Mouse (Mus musculus) MEL-GATA-1-ER (cell line): ENCODE measurements around the gene Plxnb2.

Experiments used
- DNase-seq: peaks from one replicate; pipeline ENCODE4 v3.0.0-alpha.2; 2012; ENCODE audit warnings: low read depth; ENCODE audit errors: extremely low read depth

Gene Plxnb2

DNA sequence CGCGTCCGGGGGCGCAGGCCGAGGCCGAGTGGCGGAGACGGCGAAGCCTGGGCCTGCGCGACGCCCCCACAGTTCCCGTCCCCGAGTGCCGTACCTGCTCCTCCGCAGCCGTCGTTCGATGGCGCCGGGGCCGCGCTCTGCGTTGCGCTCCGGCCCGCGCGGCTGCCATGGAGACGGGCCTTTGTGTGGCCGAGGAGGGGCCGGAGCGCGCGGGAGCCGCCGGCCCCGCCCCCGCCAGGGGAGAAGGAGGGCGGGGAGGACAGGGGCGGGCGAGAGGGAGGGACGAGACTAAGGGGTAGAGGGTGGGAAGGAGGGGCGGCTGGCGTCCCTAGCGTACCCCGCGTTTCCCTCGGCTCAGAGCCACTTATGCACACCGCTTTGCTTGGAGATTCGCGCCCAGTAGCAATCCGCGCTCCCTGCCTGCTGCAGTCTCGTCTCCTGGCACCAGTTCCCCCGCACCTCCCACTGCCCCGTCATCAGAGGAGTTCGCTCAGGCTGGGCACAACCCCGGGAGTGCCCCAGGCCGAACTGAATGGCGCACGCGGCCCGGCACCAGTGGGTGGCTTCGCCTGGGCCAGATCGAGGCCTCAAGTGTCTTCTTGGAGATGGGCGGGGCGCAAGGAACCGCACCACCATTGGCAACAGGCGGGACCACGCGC, at the start of gene Plxnb2:
Plxnb2 (minus strand) TSS at position 218 of the 659 bp plus-strand sequence.
- no peak for DNase-seq

GRCm38 (mm10) chr15:89215611-89216233, 35.1 kb upstream of the Plxnb2 start:
- DNase-seq: peak; percentile 52

GRCm38 (mm10) chr15:89214953-89215352, 34.4 kb upstream of the Plxnb2 start:
- DNase-seq: no peak

DNA sequence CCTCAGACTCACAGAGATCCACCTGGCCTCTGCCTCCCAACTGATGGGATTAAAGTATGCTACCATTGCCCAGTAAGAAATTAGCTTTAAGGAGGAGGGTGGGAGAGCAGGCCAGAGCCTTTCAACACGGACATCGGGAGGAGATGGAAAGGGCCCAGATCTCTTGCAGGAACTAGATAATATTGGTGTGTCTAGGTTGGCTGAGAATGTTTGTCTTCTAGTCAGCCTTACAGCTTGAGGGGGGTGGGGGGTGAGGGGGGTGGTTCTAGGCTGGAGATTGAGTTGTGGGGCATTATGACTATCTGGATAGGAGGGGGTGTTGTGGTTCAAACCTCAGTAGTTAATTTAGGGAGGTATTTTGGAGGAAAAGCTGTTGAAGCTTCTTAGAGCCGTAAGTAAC, 32.9 kb upstream of the Plxnb2 start:
- DNase-seq: no peak

- DNase-seq: no peak
Observed at GRCm38 (mm10) chr15:89212495-89212894, 31.9 kb upstream of the Plxnb2 start.

DNA sequence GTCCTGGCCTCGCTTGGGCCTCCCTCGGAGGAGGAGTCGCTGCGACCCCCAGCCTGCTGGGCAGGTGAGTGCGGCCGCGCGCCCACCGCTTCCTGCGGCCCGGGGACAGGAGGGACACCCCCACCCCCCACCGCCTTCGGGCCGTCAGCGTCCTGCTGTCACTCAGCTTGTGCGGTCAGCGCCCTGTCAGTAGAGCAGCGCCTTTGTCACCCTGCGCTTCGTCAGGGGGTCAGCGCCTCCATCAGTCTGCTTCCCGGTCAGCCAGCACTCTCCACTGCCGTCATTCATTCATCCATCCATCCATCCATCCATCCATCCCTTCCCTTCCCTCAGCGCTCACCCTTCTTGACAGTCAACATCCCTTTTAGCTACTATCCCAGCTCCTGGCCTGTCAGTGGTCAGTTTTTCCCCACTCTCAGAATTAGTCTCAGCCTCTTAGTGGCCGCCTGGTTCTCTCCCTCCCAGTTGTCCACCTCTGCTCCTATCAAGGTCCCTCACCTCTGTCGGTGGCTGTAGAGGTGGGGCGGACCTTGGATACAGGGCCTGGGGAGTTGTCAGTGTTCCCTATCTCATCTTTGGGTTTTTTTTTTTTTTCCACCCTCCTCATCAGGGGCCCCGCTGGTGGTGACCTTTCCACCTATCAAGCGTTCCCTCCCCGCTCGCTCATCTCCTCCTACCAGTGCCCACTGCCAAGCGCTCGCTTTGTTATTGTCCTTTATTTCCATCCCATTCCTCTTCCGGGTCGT, 31.3 kb upstream of the Plxnb2 start:
- no peak for DNase-seq

DNA sequence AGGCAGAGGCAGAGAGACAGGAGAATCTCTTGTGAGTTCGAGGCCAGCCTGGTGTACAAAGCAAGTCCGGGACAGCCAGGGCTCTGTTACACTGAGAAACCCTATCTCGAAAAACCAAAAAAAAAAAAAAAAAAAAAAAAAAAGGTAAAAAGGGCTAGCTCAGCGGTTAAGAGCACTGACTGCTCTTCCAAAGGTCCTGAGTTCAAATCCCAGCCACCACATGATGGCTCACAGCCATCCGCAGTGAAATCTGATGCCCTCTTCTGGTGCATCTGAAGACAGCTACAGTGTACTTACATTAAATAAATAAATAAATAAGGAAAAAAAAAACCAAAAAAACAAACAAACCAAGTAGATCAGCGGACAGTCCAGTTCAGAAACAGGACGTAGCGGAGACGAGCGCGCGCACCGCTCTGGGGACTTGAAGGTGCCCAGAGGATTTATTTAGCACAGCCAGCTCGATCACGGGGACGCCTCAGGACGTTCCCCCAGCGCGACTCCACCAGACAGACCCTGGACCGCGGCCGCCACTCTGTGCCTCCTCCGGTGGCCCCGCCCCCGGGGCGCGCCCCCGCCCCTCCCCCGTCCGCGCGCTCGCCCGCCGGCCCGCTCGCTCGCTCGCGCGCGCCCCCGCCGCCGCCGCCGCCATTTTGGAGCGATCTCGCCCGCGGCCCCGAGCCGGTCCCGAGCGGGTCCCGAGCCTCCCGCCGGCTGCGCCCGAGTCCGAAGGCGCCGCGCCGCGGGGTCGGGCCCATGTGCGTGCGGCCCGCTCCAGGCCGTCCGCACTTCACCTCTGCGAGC, 30.5 kb upstream of the Plxnb2 start, which contains the start of gene Ppp6r2:
Ppp6r2 (plus strand) TSS at position 639 of the 801 bp plus-strand sequence.
- DNase-seq: peak; percentile 59

DNA sequence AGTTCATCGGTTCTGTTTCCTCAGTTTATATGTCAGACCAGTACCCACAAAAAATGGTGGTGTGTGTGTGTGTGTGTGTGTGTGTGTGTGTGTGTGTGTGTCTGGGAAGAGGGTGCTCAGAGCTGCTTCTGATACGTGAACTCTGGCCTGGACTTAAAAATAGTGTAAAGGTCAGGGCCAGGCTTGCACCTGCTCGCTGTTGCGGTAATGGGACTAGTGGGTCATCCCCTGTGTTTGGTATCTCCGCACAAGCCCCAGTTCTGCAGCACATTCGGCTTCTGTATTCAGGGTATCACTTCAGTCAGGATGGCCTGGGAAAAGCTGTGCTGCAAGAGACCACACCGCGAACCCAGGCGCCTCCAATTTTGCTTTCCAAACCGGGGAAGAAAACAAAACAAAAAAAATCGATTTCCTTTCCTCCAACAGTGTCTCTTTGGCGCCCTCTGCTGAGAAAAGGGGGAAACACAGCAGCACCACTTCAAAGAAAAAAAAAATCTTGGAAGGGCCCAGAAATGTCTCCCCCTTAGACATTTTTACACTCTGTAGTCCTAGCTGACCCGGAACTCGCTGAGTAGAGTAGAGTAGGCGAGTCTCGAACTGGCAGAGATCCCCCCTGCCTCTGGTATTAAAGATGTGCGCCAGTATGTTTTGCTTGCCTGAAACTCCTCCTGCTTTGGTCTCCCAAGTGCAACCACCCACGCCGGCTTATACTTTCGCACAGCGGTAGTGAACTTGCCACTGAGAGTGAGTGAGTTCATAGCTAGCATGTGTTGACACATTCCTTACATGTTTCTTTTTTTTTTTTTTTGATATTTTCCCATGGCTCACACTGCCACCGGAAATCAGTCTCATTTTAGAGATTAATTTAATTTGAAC, 29.5 kb upstream of the Plxnb2 start:
- DNase-seq: peak; percentile 68

GRCm38 (mm10) chr15:89207457-89207856, 26.9 kb upstream of the Plxnb2 start:
- no peak for DNase-seq

- DNase-seq: no peak
Observed at GRCm38 (mm10) chr15:89197056-89197455, 16.5 kb upstream of the Plxnb2 start.

DNA sequence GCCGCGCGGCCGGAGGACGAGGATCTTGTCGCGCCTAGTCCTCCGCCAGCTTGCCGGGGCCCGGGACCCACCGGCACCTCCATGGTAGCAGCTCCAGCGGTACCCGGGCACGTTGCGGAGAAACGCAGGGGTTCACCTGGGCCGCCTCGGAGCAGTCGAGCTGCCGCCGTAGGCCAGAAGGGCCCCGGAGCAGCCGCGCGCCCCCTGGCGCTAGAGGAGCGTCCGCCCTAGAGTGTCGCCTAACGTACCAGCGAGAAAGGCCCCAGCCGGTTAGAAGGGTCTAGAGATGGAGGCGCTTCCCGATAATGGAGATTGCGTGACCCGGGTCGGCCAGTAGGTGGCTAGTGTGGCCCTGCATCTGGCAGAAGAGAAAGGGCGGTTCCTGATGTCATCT, 15.7 kb upstream of the Plxnb2 start, which contains the start of gene Dennd6b:
Dennd6b (minus strand) TSS at position 184 of the 394 bp plus-strand sequence.
- DNase-seq: peak; percentile 92

DNA sequence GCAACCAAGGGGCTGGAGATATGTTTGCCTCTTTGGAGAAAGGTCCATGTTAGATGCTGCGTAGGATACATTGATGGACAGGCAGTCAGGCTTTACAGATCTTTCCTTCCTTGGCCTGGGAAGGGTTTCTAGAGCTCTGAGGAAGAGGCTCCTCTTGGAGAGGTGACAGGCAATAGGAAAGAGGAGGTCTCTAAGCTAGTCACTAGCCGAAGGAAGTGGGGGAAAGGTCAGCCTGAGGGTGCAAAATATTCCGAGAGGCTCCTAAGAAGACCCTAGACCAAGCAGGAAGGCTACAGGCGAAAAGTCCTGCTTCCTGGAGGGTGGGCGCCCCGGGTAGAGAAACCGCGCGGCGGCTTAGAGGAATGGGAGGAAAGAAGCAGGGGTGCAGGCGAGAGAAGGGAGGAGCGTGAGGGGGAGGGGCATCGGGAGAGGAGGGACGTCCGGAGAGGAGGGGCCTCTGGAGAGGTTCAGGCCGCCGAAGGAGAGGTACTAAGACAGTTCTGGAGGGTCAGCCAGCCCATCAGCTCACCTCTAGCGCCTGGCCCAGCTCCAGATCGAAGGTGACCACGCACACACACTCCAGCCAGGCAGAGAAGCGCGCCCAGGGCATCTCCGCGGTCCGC, 15.2 kb upstream of the Plxnb2 start:
- DNase-seq: peak; percentile 70

- DNase-seq: no peak
Observed at GRCm38 (mm10) chr15:89195261-89195681, 14.7 kb upstream of the Plxnb2 start.

DNA sequence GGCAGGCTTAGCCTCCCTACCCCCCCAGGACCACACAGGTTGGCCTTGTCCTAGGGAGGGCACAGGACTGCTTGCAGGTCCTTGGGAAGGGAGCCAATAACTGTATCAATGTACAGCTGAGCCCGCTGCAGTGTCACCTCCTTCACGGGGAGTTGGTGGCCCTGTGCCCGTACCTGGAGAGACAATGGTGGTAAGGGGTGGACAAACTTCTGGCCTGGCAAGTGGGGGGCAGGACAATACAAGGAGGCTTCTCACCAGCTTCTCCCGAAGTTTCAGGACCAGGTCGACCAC, 4.3 kb upstream of the Plxnb2 start:
- DNase-seq: no peak

DNA sequence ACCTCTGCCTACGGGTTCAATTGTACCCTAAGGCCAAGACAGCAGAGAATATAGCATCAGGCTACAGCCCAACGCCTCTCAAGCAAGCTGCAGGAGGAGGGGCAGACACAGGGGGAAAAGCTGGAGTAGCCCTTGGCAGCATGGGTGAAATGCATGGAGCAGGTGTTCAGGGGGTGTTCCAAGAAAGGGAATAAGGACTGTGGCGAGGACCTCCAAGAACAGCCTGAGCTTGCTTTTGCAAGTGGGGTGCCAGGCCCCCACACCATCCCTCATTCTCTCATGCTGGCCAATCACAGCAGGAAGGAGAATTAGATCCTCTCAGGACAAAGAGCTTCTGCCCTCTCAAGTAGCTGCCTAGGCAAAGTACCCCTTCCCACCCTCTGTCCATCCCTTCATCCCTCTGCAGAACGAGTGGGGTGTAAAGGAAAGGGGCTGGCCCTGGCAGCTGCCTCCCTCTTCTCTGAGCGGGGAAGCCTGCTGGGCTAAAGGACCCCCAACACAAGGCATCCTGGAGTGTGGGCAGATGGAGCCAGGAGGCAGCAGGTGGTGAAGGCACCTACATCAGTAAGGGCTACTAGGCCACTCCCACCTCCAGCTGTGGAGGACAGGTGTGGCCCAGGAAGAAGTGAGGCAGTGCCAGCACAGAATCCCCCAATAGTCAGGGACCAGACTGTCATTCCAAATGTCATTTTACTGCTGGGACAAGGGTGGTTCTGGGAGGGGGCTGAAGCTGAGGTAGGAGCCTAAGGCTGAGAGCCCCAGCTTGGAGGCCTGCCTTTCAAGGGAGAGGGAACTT, 3.8 kb upstream of the Plxnb2 start:
- no peak for DNase-seq

- no peak for DNase-seq
Observed at GRCm38 (mm10) chr15:89182842-89183241, 2.3 kb upstream of the Plxnb2 start.

DNA sequence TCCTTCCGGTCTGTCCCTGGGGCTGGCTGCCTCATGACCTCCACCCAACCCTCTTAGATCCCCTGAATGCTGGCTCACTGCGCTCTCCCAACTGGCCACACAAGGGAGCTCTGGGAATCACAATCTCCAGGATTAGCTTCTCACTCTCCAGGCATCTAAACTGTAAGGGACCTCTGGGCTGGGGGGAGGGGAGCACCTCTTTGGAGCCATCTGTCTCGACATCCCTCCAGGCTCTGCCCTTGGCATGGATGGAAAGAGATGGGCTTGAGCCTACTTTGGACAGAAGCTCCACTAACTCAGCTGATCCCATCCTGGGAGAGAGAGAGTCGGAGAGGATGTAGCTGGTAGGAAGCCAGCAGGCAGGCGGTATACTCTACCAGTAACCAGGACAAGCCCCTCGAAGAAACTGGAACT, 1.7 kb upstream of the Plxnb2 start:
- no peak for DNase-seq

DNA sequence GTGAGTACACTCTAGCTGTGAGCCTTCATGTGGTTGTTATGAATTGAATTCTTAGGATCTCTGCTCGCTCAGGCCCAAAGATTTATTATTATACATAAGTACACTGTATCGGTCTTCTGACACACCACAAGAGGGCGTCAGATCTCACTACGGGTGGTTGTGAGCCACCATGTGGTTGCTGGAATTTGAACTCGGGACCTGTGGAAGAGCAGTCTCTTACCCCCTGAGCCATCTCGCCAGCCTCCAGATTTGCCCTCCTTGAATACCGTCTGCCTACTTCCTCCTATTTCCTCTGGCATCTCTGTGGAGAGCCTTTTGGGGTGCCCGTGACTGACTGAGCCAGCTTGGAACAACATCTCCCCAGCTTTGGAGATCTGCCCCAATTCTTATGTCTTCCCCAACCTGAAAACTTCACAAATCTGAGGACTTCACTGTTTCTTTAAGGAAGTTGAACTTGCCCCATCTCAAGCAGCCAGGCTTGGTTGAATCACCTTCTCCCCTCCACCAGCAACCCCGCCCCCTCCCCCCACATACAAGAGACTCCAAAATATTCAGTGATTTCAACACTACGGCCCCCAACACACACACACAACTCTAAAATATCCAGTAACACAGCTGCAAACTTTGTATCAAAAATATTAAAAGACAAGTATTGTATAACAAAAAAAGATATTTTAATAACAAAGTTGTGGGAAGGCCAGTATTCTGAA, 1.1 kb upstream of the Plxnb2 start:
- no peak for DNase-seq

DNA sequence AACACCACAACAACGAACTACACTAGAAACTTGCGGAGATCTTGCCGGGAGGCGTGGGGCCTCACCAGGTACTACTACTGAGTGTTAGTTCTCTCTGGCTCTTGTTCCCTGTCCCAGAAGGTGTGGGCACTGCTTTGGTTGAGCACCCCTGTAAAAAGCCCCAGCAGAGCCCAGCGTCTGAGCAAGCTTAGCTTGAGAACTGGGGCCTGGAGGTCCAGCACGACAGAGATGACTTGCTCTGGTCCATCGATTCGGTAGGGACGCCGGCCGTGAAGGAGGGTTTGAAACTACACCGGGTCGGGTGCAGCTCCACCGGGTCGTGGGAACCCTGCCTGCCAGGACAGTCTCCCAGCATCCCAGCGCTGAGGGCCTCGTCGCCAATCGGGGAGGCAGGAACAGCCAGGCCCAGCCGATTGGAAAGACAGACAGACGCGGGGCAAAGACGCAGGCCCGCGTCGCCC, 477 bp downstream of the Plxnb2 start:
- DNase-seq: no peak
